Mouse (Mus musculus) ES-Bruce4 (cell line): Measurements from ENCODE around the gene Kdm4a.

Experiments used
- CTCF ChIP-seq: IDR thresholded peaks from one replicate; pipeline ENCODE4 v1.8.1; 2011; ENCODE audit warnings: low read depth, low read length
- EP300 ChIP-seq: IDR thresholded peaks from 2 replicates; pipeline ENCODE4 v1.6.1; 2011; ENCODE audit warnings: low read depth, low read length; ENCODE audit not compliant: insufficient read depth
- POLR2A ChIP-seq: IDR thresholded peaks from one replicate; pipeline ENCODE4 v1.8.1; 2011; ENCODE audit warnings: low read length; ENCODE audit not compliant: insufficient read depth

GRCm38 (mm10) chr4:118218521-118218920 is 38.7 kb upstream of the Kdm4a start:
- TF ChIP-seq CTCF (no peak), EP300 (no peak), POLR2A (no peak)
